Mouse (Mus musculus) liver, embryonic 14.5 days (tissue): ENCODE measurements at regions not wholly inside any gene's neighbourhood (a gene's known extent, or its start where the extent isn't known, plus 50 kb on each side); places are given as distances from the start of the nearest gene placed in this dataset.

Experiments
- ATAC-seq: fragments of 200-750 bp; cut with Nextera tagmentation; 2 replicates; pipeline ENCODE4 v1.8.0; 2017; ENCODE audit warnings: moderate number of reproducible peaks, mild to moderate bottlenecking, moderate library complexity; ENCODE audit not compliant: insufficient read depth
- DNase-seq, 3 experiments: peaks; one replicate each; pipeline ENCODE4 v3.0.0-alpha.2; 2012 to 2013; ENCODE audit warnings: low read depth in 3 of 3, low spot score in 3 of 3
- H3K27ac ChIP-seq: fragments of 300-500 bp; sonication (generic); 2 replicates; pipeline ENCODE4 v1.5.1; 2014; ENCODE audit warnings: moderate library complexity, mild to moderate bottlenecking, control low read depth, inconsistent platforms
- H3K27me3 ChIP-seq: fragments of 300-500 bp; sonication (generic); 2 replicates; pipeline ENCODE4 v1.6.1; 2014; ENCODE audit warnings: mild to moderate bottlenecking, low read length, moderate library complexity; ENCODE audit not compliant: control insufficient read depth, insufficient read depth
- H3K36me3 ChIP-seq: fragments of 300-500 bp; sonication (generic); replicated peaks from 2 replicates; pipeline ENCODE4 v1.6.1; 2014; ENCODE audit warnings: low read depth; ENCODE audit not compliant: control insufficient read depth, insufficient read depth
- H3K4me1 ChIP-seq, 2 experiments: fragments of 200-500 bp in 1 of 2; fragments of 300-500 bp in 1 of 2; sonication (generic) in 1 of 2; replicated peaks; 2 replicates each; pipeline ENCODE4 v1.6.1; 2012 to 2014; ENCODE audit warnings: antibody characterized with exemption in 1 of 2, inconsistent platforms in 1 of 2, low read length in 1 of 2; ENCODE audit not compliant: control insufficient read depth in 2 of 2, insufficient read depth in 2 of 2
- H3K4me2 ChIP-seq: fragments of 300-500 bp; sonication (generic); 2 replicates; pipeline ENCODE4 v1.6.1; 2014; ENCODE audit warnings: low read depth, mild to moderate bottlenecking, control low read depth, moderate library complexity
- H3K4me3 ChIP-seq, 2 experiments: fragments of 200-500 bp in 1 of 2; fragments of 300-500 bp in 1 of 2; sonication (generic) in 1 of 2; 2 replicates each; pipeline ENCODE4 v1.5.1; 2012 to 2014; ENCODE audit warnings: low read depth in 2 of 2, low read length in 2 of 2, mild to moderate bottlenecking in 2 of 2, control low read depth in 1 of 2, inconsistent platforms in 1 of 2, moderate library complexity in 1 of 2; ENCODE audit not compliant: insufficient read depth in 1 of 2
- H3K9ac ChIP-seq: fragments of 300-500 bp; sonication (generic); replicated peaks from 2 replicates; pipeline ENCODE4 v1.6.1; 2014; ENCODE audit warnings: mild to moderate bottlenecking, control low read depth, moderate library complexity
- H3K9me3 ChIP-seq: fragments of 300-500 bp; sonication (generic); 2 replicates; pipeline ENCODE4 v1.6.1; 2016; ENCODE audit warnings: low read length, mixed read lengths; ENCODE audit not compliant: control insufficient read depth
- CTCF ChIP-seq: IDR thresholded peaks from 2 replicates; pipeline ENCODE4 v1.5.1; 2016; ENCODE audit warnings: antibody characterized with exemption, low read depth, control low read depth
- EP300 ChIP-seq: IDR thresholded peaks from 2 replicates; pipeline ENCODE4 v1.6.1; 2016; ENCODE audit warnings: antibody characterized with exemption, low read depth
- WGBS: fragments of 180-500 bp; shearing (Covaris S2); extraction: QIAGEN DNeasy Blood & Tissue Kit; methylation state at CpG from one replicate; pipeline ENCODE4 v1.1.7; 2014; ENCODE audit not compliant: insufficient replicate concordance; 5-methylcytosine and 5-hydroxymethylcytosine counted together

DNA sequence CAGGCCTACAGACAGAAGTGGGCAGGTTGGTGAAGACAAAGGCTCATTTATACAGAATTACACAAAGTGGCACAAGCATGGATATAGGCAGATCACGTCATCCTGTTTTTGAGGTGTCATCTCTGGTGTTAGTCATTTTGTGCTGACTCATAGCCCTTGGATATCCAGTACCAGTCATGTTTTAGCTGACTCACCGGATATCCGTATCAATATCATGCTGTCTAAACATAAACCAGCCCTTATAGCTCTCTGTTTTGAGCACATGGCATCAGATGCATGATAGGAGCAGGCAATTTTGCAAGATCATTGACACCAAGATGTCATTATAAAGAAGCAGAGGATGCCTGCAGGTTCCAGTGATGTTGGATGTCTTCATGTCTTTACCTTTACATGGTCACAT is 97.5 kb upstream of the Mki67 start:
- Histone ChIP-seq H3K27ac (peak overlapping the region; percentile 94), H3K9ac (peak overlapping the region; percentile 45), H3K4me3 (no peak overlapping the region), H3K4me2 (peak overlapping the region; percentile 36), H3K9me3 (no peaks in the 10 kb centered on the region), H3K4me1 (peaks cover 84 to 87% of the 10 kb centered on the region in 2 experiments), H3K36me3 (no peaks in the 10 kb centered on the region), H3K27me3 (no peaks in the 10 kb centered on the region)
- TF ChIP-seq CTCF = no peak
- TF ChIP-seq EP300 = peak; percentile 79
- WGBS = 38% methylated on average over 3 of the region's 3 CpGs
- ATAC-seq (peak; percentile 65), DNase-seq (peak; percentile 77 to 80 (median 77))

DNA sequence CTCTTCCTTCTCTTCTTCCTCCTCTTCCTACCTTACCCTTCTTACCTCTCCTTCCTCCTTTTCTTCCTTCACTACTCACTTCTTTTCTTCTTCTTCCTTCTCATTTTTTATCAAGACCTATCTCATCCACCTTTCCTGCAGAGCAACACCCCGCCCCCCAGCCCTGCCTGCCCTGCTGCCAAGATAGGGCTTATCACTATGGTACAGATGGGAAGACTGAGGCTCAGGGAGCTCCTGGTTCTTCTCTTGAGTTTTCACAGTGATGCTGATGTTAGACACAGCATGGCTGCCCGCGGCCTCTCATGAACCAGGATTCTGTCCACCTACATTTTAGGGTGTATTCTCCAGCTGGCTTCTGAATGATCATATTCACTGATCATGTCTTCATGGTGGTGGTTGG is 100.0 kb upstream of the Mki67 start:
- ATAC-seq (peak; percentile 84), DNase-seq (peak; percentile 86 to 91 (median 88))
- peak; percentile 99 for TF ChIP-seq EP300
- no peak for TF ChIP-seq CTCF
- peak overlapping the region; percentile 80 for H3K4me2 ChIP-seq
- peak overlapping the region; percentile 97 for H3K27ac ChIP-seq
- H3K27me3 ChIP-seq = no peaks in the 10 kb centered on the region; the same call in 1 of the 2 replicates
- 29% methylated on average over 3 of the region's 3 CpGs for WGBS
- peak overlapping the region; percentile 79 for H3K9ac ChIP-seq
- H3K36me3 ChIP-seq = no peaks in the 10 kb centered on the region
- no peaks in the 10 kb centered on the region for H3K9me3 ChIP-seq
- peaks cover 62 to 64% of the 10 kb centered on the region in 2 experiments for H3K4me1 ChIP-seq
- H3K4me3 ChIP-seq = peak overlapping the region; percentile 27 to 43

DNA sequence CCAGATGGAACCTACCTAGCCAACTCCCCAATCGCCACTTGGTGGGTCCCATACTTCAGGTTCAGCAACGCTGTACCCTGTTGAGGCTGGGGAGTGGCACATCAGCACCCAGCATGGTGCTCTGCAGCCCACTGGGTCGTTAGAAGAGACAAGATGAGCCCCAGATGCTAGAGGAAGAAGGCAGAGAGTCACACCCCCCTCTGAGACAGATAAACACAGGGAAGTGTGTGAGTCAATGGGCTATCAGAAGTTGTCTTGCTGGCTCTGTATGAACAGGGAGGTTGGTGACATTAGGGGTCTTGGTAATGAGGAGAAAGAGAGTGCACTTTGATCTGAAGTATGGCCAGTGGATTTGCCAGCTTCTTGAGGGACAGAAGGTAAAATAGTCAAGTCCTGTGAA is 101.7 kb upstream of the Mki67 start:
- WGBS = 39% methylated on average over 3 of the region's 3 CpGs
- Histone ChIP-seq H3K27ac (peak overlapping the region; percentile 97), H3K4me1 (peaks cover 53 to 55% of the 10 kb centered on the region in 2 experiments), H3K9me3 (no peaks in the 10 kb centered on the region), H3K4me3 (0 out of 4 replicates have a peak overlapping the region, but pooled peaks of 1 of the 2 experiments have one; percentile 2), H3K27me3 (no peaks in the 10 kb centered on the region; the same call in 1 of the 2 replicates), H3K4me2 (peak overlapping the region; percentile 80), H3K36me3 (no peaks in the 10 kb centered on the region), H3K9ac (peak overlapping the region; percentile 79)
- peak; percentile 59 for ATAC-seq
- no peak for TF ChIP-seq CTCF
- TF ChIP-seq EP300 = no peak; the same call in 1 of the 2 replicates
- DNase-seq = no peak

DNA sequence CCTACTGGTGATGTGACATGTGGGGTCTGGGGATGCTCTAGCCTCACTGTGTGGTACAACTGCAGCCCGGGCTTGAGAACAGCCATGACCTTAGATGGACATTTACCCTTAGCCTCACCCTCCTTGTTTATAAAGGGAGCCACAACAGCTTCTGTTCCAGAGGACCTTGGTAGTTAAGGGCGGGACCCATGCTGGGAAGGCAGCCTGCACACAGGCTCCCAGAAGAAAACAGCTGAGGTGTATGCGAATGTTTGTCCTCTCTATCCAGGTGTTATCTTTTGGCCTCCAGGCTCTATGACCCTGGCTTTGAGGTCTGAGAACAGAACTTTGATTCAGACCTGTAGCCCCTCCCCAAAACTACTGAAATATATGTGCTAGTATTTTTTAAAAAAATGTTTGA is 102.1 kb upstream of the Mki67 start:
- Histone ChIP-seq H3K9me3 (no peaks in the 10 kb centered on the region), H3K27me3 (no peaks in the 10 kb centered on the region; the same call in 1 of the 2 replicates), H3K4me1 (peaks cover 48 to 50% of the 10 kb centered on the region in 2 experiments), H3K9ac (peak overlapping the region; percentile 79), H3K27ac (peak overlapping the region; percentile 97), H3K4me3 (0 out of 4 replicates have a peak overlapping the region, but pooled peaks of 1 of the 2 experiments have one; percentile 2), H3K4me2 (peak overlapping the region; percentile 80), H3K36me3 (no peaks in the 10 kb centered on the region)
- WGBS = 55% methylated on average over 3 of the region's 3 CpGs
- TF ChIP-seq EP300 = no peak
- TF ChIP-seq CTCF = 0 out of 2 replicates have a peak, but pooled peaks have one; percentile 1
- ATAC-seq = peak; percentile 59
- no peak for DNase-seq

DNA sequence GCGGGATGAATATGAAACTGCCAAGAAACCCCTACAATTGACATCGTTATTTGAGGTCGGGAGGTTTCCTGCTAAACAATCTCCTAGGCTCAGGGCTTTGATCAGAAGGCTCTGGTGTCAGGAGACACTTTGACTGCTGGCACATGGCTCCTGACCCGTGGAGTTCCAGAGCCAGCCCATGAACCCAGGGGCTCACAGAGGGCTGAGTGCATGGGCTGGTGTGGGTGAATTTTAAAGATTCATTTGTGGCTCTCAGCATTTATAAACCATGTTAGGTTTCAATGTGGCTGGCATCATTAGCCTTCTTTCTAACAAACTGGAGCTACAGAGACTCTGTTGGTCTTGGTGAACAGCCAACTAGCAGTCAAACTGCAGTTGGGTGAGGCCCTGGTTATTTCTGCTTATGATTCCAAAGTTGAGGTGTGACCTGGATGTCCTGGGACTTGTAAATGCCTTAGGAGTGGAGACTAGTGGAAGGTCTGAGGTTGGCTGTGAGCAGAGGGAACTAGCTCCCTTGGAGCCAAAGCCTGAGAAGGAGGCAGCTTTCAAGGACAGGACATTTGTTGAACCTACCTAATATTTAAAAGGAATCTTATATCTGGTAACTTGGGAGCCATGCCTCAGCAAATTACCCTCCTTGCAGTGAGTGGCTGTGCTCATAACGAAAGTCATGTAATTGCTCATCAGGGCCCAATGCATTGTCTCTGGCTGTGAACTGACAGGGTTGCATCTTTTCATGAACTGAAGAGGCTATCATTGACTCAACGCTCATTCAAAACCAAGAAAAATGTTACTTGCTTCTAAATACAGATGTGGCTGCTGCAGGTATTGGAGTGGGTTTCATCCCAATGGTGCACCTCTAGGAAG is 108.0 kb upstream of the Mki67 start:
- Histone ChIP-seq H3K9me3 (no peaks in the 10 kb centered on the region), H3K4me3 (no peak overlapping the region), H3K27ac (no peak overlapping the region), H3K9ac (no peak overlapping the region), H3K27me3 (no peaks in the 10 kb centered on the region; the same call in 1 of the 2 replicates), H3K4me1 (peaks cover 0 to 4% of the 10 kb centered on the region in 2 experiments; a peak in 2 of 4 replicates), H3K36me3 (no peaks in the 10 kb centered on the region), H3K4me2 (no peak overlapping the region)
- TF ChIP-seq EP300 (no peak), CTCF (no peak)
- DNase-seq (no peak), ATAC-seq (no peak)
- WGBS = 63% methylated on average over 6 of the region's 6 CpGs
